Mouse (Mus musculus) hindbrain, postnatal 0 days (tissue): ENCODE measurements around the gene Tbc1d10b. TPM values are rescaled to one million over a fixed set of nuclear protein-coding genes. Genes with fewer than 3 reads are reported as not detected.

Experiments
- ATAC-seq: fragments of 200-750 bp; cut with Nextera tagmentation; 2 replicates; pipeline ENCODE4 v1.8.0; 2017; ENCODE audit warnings: mild to moderate bottlenecking, moderate TSS enrichment, moderate library complexity
- DNase-seq: peaks from one replicate; pipeline ENCODE4 v3.0.0-alpha.2; 2015; ENCODE audit warnings: low spot score
- H3K27ac ChIP-seq: fragments of 300-500 bp; sonication (generic); 2 replicates; pipeline ENCODE4 v1.5.1; 2014; ENCODE audit warnings: mild to moderate bottlenecking
- H3K27me3 ChIP-seq: fragments of 300-500 bp; sonication (generic); 2 replicates; pipeline ENCODE4 v1.6.1; 2014; ENCODE audit warnings: low read length, mixed read lengths; ENCODE audit not compliant: insufficient read depth
- H3K36me3 ChIP-seq: fragments of 300-500 bp; sonication (generic); 2 replicates; pipeline ENCODE4 v1.6.1; 2014; ENCODE audit warnings: low read length, mixed read lengths; ENCODE audit not compliant: insufficient read depth
- H3K4me1 ChIP-seq: fragments of 300-500 bp; sonication (generic); 2 replicates; pipeline ENCODE4 v1.6.1; 2014; ENCODE audit warnings: antibody characterized with exemption, low read length, mixed read lengths; ENCODE audit not compliant: insufficient read depth
- H3K4me2 ChIP-seq: fragments of 300-500 bp; sonication (generic); 2 replicates; pipeline ENCODE4 v1.6.1; 2014; ENCODE audit warnings: low read depth, mild to moderate bottlenecking, low read length, moderate library complexity, mixed read lengths
- H3K4me3 ChIP-seq: fragments of 300-500 bp; sonication (generic); 2 replicates; pipeline ENCODE4 v1.5.1; 2014; ENCODE audit warnings: low read length
- H3K9ac ChIP-seq: fragments of 300-500 bp; sonication (generic); replicated peaks from 2 replicates; pipeline ENCODE4 v1.6.1; 2014; ENCODE audit warnings: mild to moderate bottlenecking, low read length, moderate library complexity, mixed read lengths
- H3K9me3 ChIP-seq: fragments of 300-500 bp; sonication (generic); 2 replicates; pipeline ENCODE4 v1.6.1; 2016; ENCODE audit warnings: low read length, mixed read lengths
- CTCF ChIP-seq: IDR thresholded peaks from 2 replicates; pipeline ENCODE4 v1.5.1; 2016; ENCODE audit warnings: antibody characterized with exemption, control low read depth, low read depth
- WGBS: fragments of 180-500 bp; shearing (Covaris S2); extraction: QIAGEN DNeasy Blood & Tissue Kit; methylation state at CpG from one replicate; pipeline ENCODE4 v1.1.7; 2014; 5-methylcytosine and 5-hydroxymethylcytosine counted together
- polyA plus RNA-seq: library from polyadenylated mRNA; unstranded; fragments of >200 nt; fragmentation: Nextera tagmentation; extraction: Ambion mirVana; gene quantifications from 2 replicates; pipeline ENCODE4 v1.2.1, GENCODE M21; 2015
- total RNA-seq: library from RNA; depleted of rRNA; stranded (reverse); fragments of >200 nt; gene quantifications from 2 replicates; pipeline ENCODE4 v1.2.3, GENCODE M21; 2014

Gene Tbc1d10b
- total and polyA plus RNA-seq, 2 experiments from 2014 or later = 25.4 to 68.6 TPM

GRCm38 (mm10) chr7:127192989-127193388 lies 15.3 kb downstream of the Tbc1d10b start:
- WGBS = 95% methylated on average over 5 of the region's 5 CpGs
- Histone ChIP-seq H3K27ac (no peak overlapping the region), H3K4me1 (peaks cover 17% of the 10 kb centered on the region), H3K4me2 (no peak overlapping the region), H3K4me3 (no peak overlapping the region), H3K27me3 (no peaks in the 10 kb centered on the region), H3K36me3 (peaks cover 21% of the 10 kb centered on the region; the same call in 1 of the 2 replicates), H3K9ac (no peak overlapping the region), H3K9me3 (no peaks in the 10 kb centered on the region)
- DNase-seq (no peak), ATAC-seq (no peak)
- no peak for TF ChIP-seq CTCF

- WGBS = 81% methylated on average over 6 of the region's 6 CpGs
- peaks cover 15% of the 10 kb centered on the region; the same call in 1 of the 2 replicates for H3K36me3 ChIP-seq
- no peaks in the 10 kb centered on the region for H3K9me3 ChIP-seq
- H3K9ac ChIP-seq = no peak overlapping the region
- H3K4me2 ChIP-seq = no peak overlapping the region
- no peak overlapping the region for H3K27ac ChIP-seq
- H3K4me1 ChIP-seq = peaks cover 12% of the 10 kb centered on the region
- ATAC-seq (no peak), DNase-seq (no peak)
- no peak for TF ChIP-seq CTCF
- no peaks in the 10 kb centered on the region for H3K27me3 ChIP-seq
- H3K4me3 ChIP-seq = no peak overlapping the region
Observed at GRCm38 (mm10) chr7:127190672-127191071, 17.6 kb downstream of the Tbc1d10b start.

- ATAC-seq (no peak), DNase-seq (no peak)
- Histone ChIP-seq H3K27me3 (no peaks in the 10 kb centered on the region), H3K27ac (no peak overlapping the region), H3K4me3 (no peak overlapping the region), H3K9ac (no peak overlapping the region), H3K9me3 (no peaks in the 10 kb centered on the region), H3K4me1 (no peaks in the 10 kb centered on the region), H3K36me3 (peaks cover 13% of the 10 kb centered on the region; the same call in 1 of the 2 replicates), H3K4me2 (no peak overlapping the region)
- 82% methylated on average over 17 of the region's 17 CpGs for WGBS
- no peak for TF ChIP-seq CTCF
Observed at GRCm38 (mm10) chr7:127188305-127189276, 19.7 kb downstream of the Tbc1d10b start.

- Histone ChIP-seq H3K27me3 (no peaks in the 10 kb centered on the region), H3K4me2 (no peak overlapping the region), H3K27ac (no peak overlapping the region), H3K9me3 (no peaks in the 10 kb centered on the region), H3K4me3 (no peak overlapping the region), H3K9ac (no peak overlapping the region), H3K36me3 (peaks cover 2% of the 10 kb centered on the region; the same call in 1 of the 2 replicates), H3K4me1 (no peaks in the 10 kb centered on the region)
- 70% methylated on average over 10 of the region's 10 CpGs for WGBS
- TF ChIP-seq CTCF = no peak
- ATAC-seq = no peak
- no peak for DNase-seq
Observed at GRCm38 (mm10) chr7:127187351-127187750, 20.9 kb downstream of the Tbc1d10b start.

GRCm38 (mm10) chr7:127185601-127186000 lies 22.7 kb downstream of the Tbc1d10b start:
- no peak overlapping the region for H3K27ac ChIP-seq
- H3K4me1 ChIP-seq = no peaks in the 10 kb centered on the region
- no peaks in the 10 kb centered on the region for H3K36me3 ChIP-seq
- peak; percentile 58 for TF ChIP-seq CTCF
- H3K4me2 ChIP-seq = no peak overlapping the region
- H3K9ac ChIP-seq = no peak overlapping the region
- ATAC-seq (peak; percentile 43; the same call in 1 of the 2 replicates), DNase-seq (peak; percentile 47)
- no peaks in the 10 kb centered on the region for H3K9me3 ChIP-seq
- no peak overlapping the region for H3K4me3 ChIP-seq
- 58% methylated on average over 3 of the region's 3 CpGs for WGBS
- no peaks in the 10 kb centered on the region for H3K27me3 ChIP-seq

GRCm38 (mm10) chr7:127184720-127185119 lies 23.5 kb downstream of the Tbc1d10b start:
- Histone ChIP-seq H3K4me2 (no peak overlapping the region), H3K9me3 (no peaks in the 10 kb centered on the region), H3K4me3 (no peak overlapping the region), H3K27ac (no peak overlapping the region), H3K9ac (no peak overlapping the region), H3K4me1 (no peaks in the 10 kb centered on the region), H3K36me3 (no peaks in the 10 kb centered on the region), H3K27me3 (no peaks in the 10 kb centered on the region)
- WGBS = 47% methylated on average over 1 of the region's 1 CpGs
- TF ChIP-seq CTCF = no peak
- no peak for DNase-seq
- no peak for ATAC-seq

- Histone ChIP-seq H3K4me2 (no peak overlapping the region), H3K4me3 (no peak overlapping the region), H3K4me1 (no peaks in the 10 kb centered on the region), H3K36me3 (no peaks in the 10 kb centered on the region), H3K9ac (no peak overlapping the region), H3K27ac (no peak overlapping the region), H3K9me3 (no peaks in the 10 kb centered on the region), H3K27me3 (no peaks in the 10 kb centered on the region)
- 81% methylated on average over 6 of the region's 6 CpGs for WGBS
- peak; percentile 37 for TF ChIP-seq CTCF
- DNase-seq (no peak), ATAC-seq (no peak)
Observed at GRCm38 (mm10) chr7:127183828-127184227, 24.4 kb downstream of the Tbc1d10b start.
